Comparison of ENCODE assay signal across 14 mouse cellular contexts in genomic region chr12:113826377-113826776, GRCm38 (mm10).
DNase-seq lines count a peak whose midpoint lies in the region; ATAC-seq and TF ChIP-seq lines count a peak whose summit lies in the region.
"Had no signal": no experiment of that assay in that cellular context is flagged by ENCODE, and none has a peak within 500 bp of the region (broad histone marks: within the 10 kb centered on the region; RNA-seq: fewer than 3 reads in every experiment).

No protein-coding gene starts in this region.

- no peaks in the 10 kb centered on the region for H3K4me1 ChIP-seq in kidney, adult 2 months (ENCODE audit: control insufficient read depth, insufficient read depth, low read length)
- no peaks in the 10 kb centered on the region for H3K4me1 ChIP-seq in kidney, embryonic 14.5 days (ENCODE audit: control insufficient read depth, insufficient read depth, low read length)
- H3K4me1 ChIP-seq: liver, embryonic 13.5 days had no signal

- H3K36me3 ChIP-seq in kidney, adult 2 months (ENCODE audit: control insufficient read depth, insufficient read depth, low read length) = no peaks in the 10 kb centered on the region
- no peaks in the 10 kb centered on the region for H3K36me3 ChIP-seq in kidney, embryonic 14.5 days (ENCODE audit: control insufficient read depth, insufficient read depth, low read length)
- H3K36me3 ChIP-seq: liver, embryonic 13.5 days had no signal

- 0 out of 2 replicates have a peak, but pooled peaks have one; percentile 9 for TF ChIP-seq CTCF in kidney, adult 2 months (conservative IDR thresholded peaks at IDR 0.05; ENCODE audit: insufficient read depth, insufficient read length, low read depth, low read length)
- no peak for TF ChIP-seq CTCF in layer of hippocampus, adult 2 months (conservative IDR thresholded peaks at IDR 0.05)

- no peak overlapping the region for H3K4me3 ChIP-seq in kidney, adult 2 months (ENCODE audit: insufficient read depth, low read depth, low read length)
- no peak overlapping the region for H3K4me3 ChIP-seq in kidney, embryonic 14.5 days (ENCODE audit: low read length)
- no peak overlapping the region for H3K4me3 ChIP-seq in layer of hippocampus, adult 2 months
- H3K4me3 ChIP-seq: liver, embryonic 13.5 days; myocyte had no signal

- no peak overlapping the region for H3K27ac ChIP-seq in kidney, adult 2 months (ENCODE audit: insufficient read depth, low read depth, low read length)
- no peak overlapping the region for H3K27ac ChIP-seq in kidney, embryonic 14.5 days (ENCODE audit: low read depth, low read length)
- H3K27ac ChIP-seq in layer of hippocampus, adult 2 months = no peak overlapping the region
- H3K27ac ChIP-seq: hindbrain, embryonic 14.5 days; liver, embryonic 13.5 days had no signal

- DNase-seq in kidney, adult 2 months = peak; percentile 2
- peak; percentile 11 for DNase-seq in CD4-positive helper T cell, adult 2 months (ENCODE audit: low read depth, low spot score)
- DNase-seq in WW6 (ENCODE audit: low read depth, low spot score) = peak; percentile 18
- no peak for DNase-seq in layer of hippocampus, adult 2 months (ENCODE audit: low spot score in 2 of 2)
- DNase-seq in layer of hippocampus, postnatal 10 days (ENCODE audit: low spot score in 2 of 2) = no peak
- no peak for DNase-seq in gastrocnemius, postnatal 36 days
- DNase-seq: adrenal gland, postnatal 25 days; cerebellum, adult 2 months; layer of hippocampus, adult 9-11 months; liver, embryonic 13.5 days had no signal

- intact Hi-C loops in gastrocnemius, postnatal 36 days (cut with DNase I) = no loop called here

- peaks cover 8% of the 10 kb centered on the region; the same call in 1 of the 2 replicates for H3K9me3 ChIP-seq in kidney, embryonic 14.5 days (ENCODE audit: control insufficient read depth, low read length)
- H3K9me3 ChIP-seq: liver, embryonic 13.5 days had no signal

- H3K27me3 ChIP-seq in kidney, adult 2 months (replicated peaks; ENCODE audit: control insufficient read depth, insufficient read depth, low read length) = no peaks in the 10 kb centered on the region
- H3K27me3 ChIP-seq in kidney, embryonic 14.5 days (ENCODE audit: control insufficient read depth, insufficient read depth, low read length) = no peaks in the 10 kb centered on the region
- H3K27me3 ChIP-seq: liver, embryonic 13.5 days had no signal

- 57% methylated on average over 5 of the region's 5 CpGs for WGBS in kidney, adult 2 months
- WGBS in kidney, embryonic 14.5 days = 60% methylated on average over 5 of the region's 5 CpGs

- H3K4me2 ChIP-seq in kidney, embryonic 14.5 days (replicated peaks; ENCODE audit: low read depth, low read length) = no peak overlapping the region
- H3K4me2 ChIP-seq: hindbrain, embryonic 14.5 days; liver, embryonic 13.5 days had no signal

- no peak for ATAC-seq in kidney, embryonic 14.5 days (ENCODE audit: low FRiP score, low TSS enrichment)
- ATAC-seq in megakaryocyte, adult 5-6 weeks (ENCODE audit: poor library complexity, severe bottlenecking) = peak; percentile 33; the same call in 1 of the 2 replicates

- H3K9ac ChIP-seq in kidney, embryonic 14.5 days (ENCODE audit: low read depth, low read length) = no peak overlapping the region
- H3K9ac ChIP-seq: hindbrain, embryonic 14.5 days; liver, embryonic 13.5 days had no signal

- no peak for TF ChIP-seq POLR2A in kidney, adult 2 months (IDR thresholded peaks at IDR 0.05; ENCODE audit: low read depth, low read length)

Comparison
In these comparisons a context has a peak if more than half of its experiments do, and no peak if none do; other contexts are left out.
1. DNase-seq: peak in kidney, adult 2 months (single experiment), CD4-positive helper T cell, adult 2 months (single experiment) and WW6 (single experiment); none in layer of hippocampus, adult 2 months (0 of 2), layer of hippocampus, postnatal 10 days (0 of 2) and gastrocnemius, postnatal 36 days (0 of 2).